In genomic region chr5:25177937-25178336, GRCm38 (mm10) we compare ENCODE assay signal across 26 mouse cellular contexts. TPM values are rescaled to one million over a fixed set of nuclear protein-coding genes. Genes with fewer than 3 reads are reported as not detected.
"Had no signal": no experiment of that assay in that cellular context is flagged by ENCODE, and none has a peak within 500 bp of the region (broad histone marks: within the 10 kb centered on the region; RNA-seq: fewer than 3 reads in every experiment).

No protein-coding gene starts in this region.

RNA-seq across cellular contexts. Expression of gene Galntl5, which starts 3.3 kb away (rescaled TPM):
- polyA plus RNA-seq: heart, embryonic 11.5 days; heart, embryonic 12.5 days; heart, embryonic 13.5 days; heart, embryonic 14.5 days; heart, embryonic 15.5 days; heart, embryonic 16.5 days; heart, postnatal 0 days; hindbrain, embryonic 10.5 days; hindbrain, embryonic 11.5 days; hindbrain, embryonic 12.5 days; hindbrain, embryonic 13.5 days; hindbrain, embryonic 14.5 days; hindbrain, embryonic 15.5 days; hindbrain, embryonic 16.5 days; hindbrain, postnatal 0 days; inflammation-experienced regulatory T-cells, adult 6 months; intestine, embryonic 14.5 days; intestine, embryonic 15.5 days; intestine, embryonic 16.5 days; intestine, postnatal 0 days; kidney, embryonic 14.5 days; kidney, embryonic 15.5 days; kidney, embryonic 16.5 days; kidney, postnatal 0 days; large intestine, adult 2 months had no signal

RNA-seq across cellular contexts. Expression of gene E130116L18Rik, which starts 45.0 kb away (rescaled TPM):
- polyA plus RNA-seq: heart, embryonic 11.5 days; heart, embryonic 12.5 days; heart, embryonic 13.5 days; heart, embryonic 14.5 days; heart, embryonic 15.5 days; heart, embryonic 16.5 days; heart, postnatal 0 days; hindbrain, embryonic 10.5 days; hindbrain, embryonic 11.5 days; hindbrain, embryonic 12.5 days; hindbrain, embryonic 13.5 days; hindbrain, embryonic 14.5 days; hindbrain, embryonic 15.5 days; hindbrain, embryonic 16.5 days; inflammation-experienced regulatory T-cells, adult 6 months; intestine, embryonic 14.5 days; intestine, embryonic 15.5 days; intestine, embryonic 16.5 days; kidney, adult 2 months; kidney, embryonic 14.5 days; kidney, embryonic 16.5 days; large intestine, adult 2 months had no signal
